Mouse (Mus musculus) lung, adult 2 months (tissue): Measurements from ENCODE around the gene Mus81.

Experiments used
- CTCF ChIP-seq: fragments of 200-500 bp; IDR thresholded peaks from 2 replicates; pipeline ENCODE4 v1.5.1; 2011; ENCODE audit warnings: mild to moderate bottlenecking, low read length, control low read depth; ENCODE audit not compliant: insufficient read depth
- POLR2A ChIP-seq: fragments of 200-500 bp; IDR thresholded peaks from 2 replicates; pipeline ENCODE4 v1.6.1; 2011; ENCODE audit warnings: low read depth, mild to moderate bottlenecking, control low read depth, low read length, borderline replicate concordance; ENCODE audit errors: extremely low read depth

GRCm38 (mm10) chr19:5445747-5446146 is 42.5 kb downstream of the Mus81 start:
- TF ChIP-seq POLR2A = no peak
- no peak for TF ChIP-seq CTCF
